Mouse (Mus musculus) liver, adult 2 months (tissue): ENCODE results near the gene Gm43951. TPM values are rescaled to one million over a fixed set of nuclear protein-coding genes. Genes with fewer than 3 reads are reported as not detected.

ENCODE experiments used
- DNase-seq: peaks from one replicate; pipeline ENCODE4 v3.0.0-alpha.2; 2011; ENCODE audit warnings: low read depth, low spot score; ENCODE audit errors: extremely low read depth
- H3K27ac ChIP-seq: fragments of 200-500 bp; replicated peaks from 2 replicates; pipeline ENCODE4 v1.5.1; 2012; ENCODE audit warnings: low read depth, mild to moderate bottlenecking, control low read depth, inconsistent platforms, low read length; ENCODE audit not compliant: insufficient read depth
- H3K27me3 ChIP-seq: fragments of 200-500 bp; 2 replicates; pipeline ENCODE4 v1.6.1; 2012; ENCODE audit warnings: mild to moderate bottlenecking, moderate library complexity, low read length, inconsistent platforms; ENCODE audit not compliant: control insufficient read depth, insufficient read depth
- H3K36me3 ChIP-seq: fragments of 200-500 bp; 2 replicates; pipeline ENCODE4 v1.6.1; 2012; ENCODE audit warnings: low read length, inconsistent platforms; ENCODE audit not compliant: control insufficient read depth, insufficient read depth
- H3K4me1 ChIP-seq: fragments of 200-500 bp; 2 replicates; pipeline ENCODE4 v1.6.1; 2011; ENCODE audit warnings: low read length; ENCODE audit not compliant: control insufficient read depth, insufficient read depth
- H3K4me3 ChIP-seq: fragments of 200-500 bp; 2 replicates; pipeline ENCODE4 v1.5.1; 2011; ENCODE audit warnings: low read depth, mild to moderate bottlenecking, control low read depth, low read length, moderate library complexity; ENCODE audit not compliant: insufficient read depth
- H3K79me2 ChIP-seq: fragments of 200-500 bp; 2 replicates; pipeline ENCODE4 v1.6.1; 2012; ENCODE audit warnings: inconsistent platforms, mild to moderate bottlenecking, low read length, moderate library complexity; ENCODE audit not compliant: control insufficient read depth, insufficient read depth
- H3K9ac ChIP-seq: fragments of 200-500 bp; 2 replicates; pipeline ENCODE4 v1.6.1; 2012; ENCODE audit warnings: low read depth, mild to moderate bottlenecking, control low read depth, inconsistent platforms, low read length
- CTCF ChIP-seq: fragments of 200-500 bp; IDR thresholded peaks from 2 replicates; pipeline ENCODE4 v1.5.1; 2011; ENCODE audit warnings: low read depth, low read length, control low read depth
- POLR2A ChIP-seq: fragments of 200-500 bp; IDR thresholded peaks from 2 replicates; pipeline ENCODE4 v1.6.1; 2011; ENCODE audit warnings: low read length, control low read depth; ENCODE audit not compliant: insufficient read depth; ENCODE audit errors: extremely low read depth
- WGBS: fragments of 180-500 bp; shearing (Covaris S2); methylation state at CpG from one replicate; pipeline ENCODE4 v1.1.7; 2018; 5-methylcytosine and 5-hydroxymethylcytosine counted together
- polyA plus RNA-seq: library from polyadenylated mRNA; depleted of rRNA; stranded (reverse); fragments of >200 nt; gene quantifications from 2 replicates; pipeline ENCODE4 v1.2.3, GENCODE M21; 2012
- total RNA-seq: library from RNA; depleted of rRNA; stranded (reverse); fragments of >200 nt; gene quantifications from 2 replicates; pipeline ENCODE4 v1.2.3, GENCODE M21; 2014

Gene Gm43951
- total and polyA plus RNA-seq, 2 experiments, result 0.05 to 0.18 TPM

GRCm38 (mm10) chr11:72207834-72208377 lies 1.3 kb upstream of the Gm43951 start:
- peak; percentile 15 for DNase-seq
- TF ChIP-seq POLR2A (no peak), CTCF (no peak)
- H3K4me3 ChIP-seq, result peak overlapping the region; percentile 73
- 8% methylated on average over 17 of the region's 17 CpGs for WGBS
- peak overlapping the region; percentile 16 for H3K27ac ChIP-seq
- peak overlapping the region; percentile 75 for H3K9ac ChIP-seq
- H3K27me3 ChIP-seq, result no peaks in the 10 kb centered on the region
- peaks cover 8% of the 10 kb centered on the region; the same call in 1 of the 2 replicates for H3K36me3 ChIP-seq
- peaks cover 8% of the 10 kb centered on the region; the same call in 1 of the 2 replicates for H3K79me2 ChIP-seq
- H3K4me1 ChIP-seq, result peaks cover 6% of the 10 kb centered on the region

DNA sequence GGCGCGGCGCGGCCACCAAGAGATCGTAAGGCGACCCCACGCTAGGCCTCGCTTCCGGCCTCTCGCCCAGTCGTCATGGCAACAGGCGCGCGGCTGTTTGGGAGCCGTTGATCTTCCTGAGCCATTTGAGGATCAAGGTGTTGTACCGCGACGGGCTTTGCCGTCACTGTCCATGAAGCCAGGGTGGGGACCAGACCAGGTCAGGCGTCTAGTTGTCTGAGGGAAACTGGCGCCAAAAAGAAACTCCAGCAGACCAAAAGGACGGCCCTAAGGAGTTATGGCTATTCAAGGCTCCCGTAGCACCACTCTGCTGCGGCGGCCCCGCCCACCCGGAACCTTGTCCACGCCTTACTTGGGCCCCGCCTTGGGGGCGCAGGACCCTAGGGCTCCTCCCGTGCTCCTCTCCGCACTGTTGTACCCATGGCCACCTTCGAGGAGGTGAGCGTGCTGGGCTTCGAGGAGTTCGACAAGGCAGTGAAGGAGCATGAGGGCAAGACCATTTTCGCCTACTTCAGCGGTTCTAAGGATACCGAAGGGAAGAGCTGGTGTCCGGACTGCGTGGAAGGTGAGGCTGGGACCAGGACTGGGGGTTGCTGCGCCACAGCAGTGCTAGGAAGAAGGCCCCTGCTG lies 679 bp upstream of the Gm43951 start, which contains the start of the genes 4933427D14Rik and Txndc17:
Gene 4933427D14Rik (minus strand): TSS at position 256 of the 630 bp plus-strand sequence.
Gene Txndc17 (plus strand): TSS at position 344 of the 630 bp plus-strand sequence.
- peaks cover 8% of the 10 kb centered on the region; the same call in 1 of the 2 replicates for H3K79me2 ChIP-seq
- DNase-seq, result peak; percentile 79
- WGBS, result under 1% methylated on average over 42 of the region's 42 CpGs
- H3K27me3 ChIP-seq, result no peaks in the 10 kb centered on the region
- peak within 1 kb of the TSS; percentile 73 for H3K4me3 ChIP-seq
- H3K4me1 ChIP-seq, result peaks cover 6% of the 10 kb centered on the region
- H3K36me3 ChIP-seq, result peaks cover 8% of the 10 kb centered on the region; the same call in 1 of the 2 replicates
- TF ChIP-seq CTCF (no peak), POLR2A (0 out of 2 replicates have a peak, but pooled peaks have one; percentile 59)
- H3K27ac ChIP-seq, result peak within 1 kb of the TSS; percentile 16
- peak within 1 kb of the TSS; percentile 75 for H3K9ac ChIP-seq

- Histone ChIP-seq H3K27me3 (no peaks in the 10 kb centered on the region), H3K36me3 (peaks cover 3% of the 10 kb centered on the region; the same call in 1 of the 2 replicates), H3K9ac (no peak overlapping the region), H3K4me1 (peaks cover 6% of the 10 kb centered on the region), H3K27ac (no peak overlapping the region), H3K4me3 (no peak overlapping the region), H3K79me2 (peaks cover 8% of the 10 kb centered on the region; the same call in 1 of the 2 replicates)
- no peak for DNase-seq
- WGBS, result 84% methylated on average over 6 of the region's 6 CpGs
- no peak for TF ChIP-seq POLR2A
- TF ChIP-seq CTCF, result no peak
Measured at GRCm38 (mm10) chr11:72205256-72205655, 1.4 kb downstream of the Gm43951 start.

DNA sequence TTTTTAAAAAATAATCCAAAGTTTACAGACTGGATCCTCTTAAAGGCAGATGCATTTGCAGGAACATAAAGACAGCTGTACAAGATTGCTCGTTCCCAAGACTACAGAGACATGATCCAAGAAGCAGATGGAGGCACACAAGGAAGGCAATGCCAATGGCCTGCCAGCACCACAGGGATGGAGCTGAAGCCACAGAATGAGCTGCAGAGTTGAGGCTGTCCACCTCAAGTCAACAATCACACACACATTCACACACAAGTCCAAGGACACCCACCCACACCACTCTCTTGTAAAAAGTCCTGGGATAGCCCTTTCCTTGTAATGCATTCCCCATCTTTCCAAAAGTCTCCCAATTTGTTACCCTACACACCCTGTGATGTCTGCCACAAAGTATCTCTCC lies 3.2 kb downstream of the Gm43951 start:
- no peak overlapping the region for H3K4me3 ChIP-seq
- no peak overlapping the region for H3K9ac ChIP-seq
- 85% methylated on average over 1 of the region's 1 CpGs for WGBS
- no peak overlapping the region for H3K27ac ChIP-seq
- H3K27me3 ChIP-seq, result no peaks in the 10 kb centered on the region
- TF ChIP-seq POLR2A (no peak), CTCF (no peak)
- H3K4me1 ChIP-seq, result peaks cover 6% of the 10 kb centered on the region
- H3K36me3 ChIP-seq, result peaks cover 2% of the 10 kb centered on the region; the same call in 1 of the 2 replicates
- DNase-seq, result no peak
- H3K79me2 ChIP-seq, result peaks cover 8% of the 10 kb centered on the region; the same call in 1 of the 2 replicates

DNA sequence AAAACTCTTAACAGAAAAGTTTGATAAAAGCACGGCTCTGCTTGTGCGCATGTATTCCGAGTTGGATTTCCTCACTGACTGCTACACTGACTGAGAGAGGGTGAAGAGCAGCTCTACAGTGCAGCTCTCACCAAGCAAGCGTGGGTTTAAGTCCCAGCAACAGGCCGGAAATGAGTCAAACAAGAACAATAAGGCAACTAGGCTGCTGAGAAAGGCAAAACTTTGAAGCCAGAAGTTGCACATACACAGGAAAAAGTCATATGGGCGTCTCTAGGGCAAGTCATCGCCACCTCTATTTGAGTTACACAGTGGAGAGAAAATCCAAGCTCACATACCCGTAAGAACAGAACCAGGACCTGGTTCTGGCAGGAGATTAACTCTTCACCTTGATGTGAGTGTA lies 10.1 kb downstream of the Gm43951 start:
- no peak for DNase-seq
- TF ChIP-seq CTCF (no peak), POLR2A (no peak)
- Histone ChIP-seq H3K4me3 (no peak overlapping the region), H3K79me2 (no peaks in the 10 kb centered on the region), H3K27ac (no peak overlapping the region), H3K36me3 (peaks cover 5% of the 10 kb centered on the region; the same call in 1 of the 2 replicates), H3K9ac (no peak overlapping the region), H3K4me1 (no peaks in the 10 kb centered on the region), H3K27me3 (no peaks in the 10 kb centered on the region)
- WGBS, result 79% methylated on average over 8 of the region's 8 CpGs
